In the genomic region with DNA sequence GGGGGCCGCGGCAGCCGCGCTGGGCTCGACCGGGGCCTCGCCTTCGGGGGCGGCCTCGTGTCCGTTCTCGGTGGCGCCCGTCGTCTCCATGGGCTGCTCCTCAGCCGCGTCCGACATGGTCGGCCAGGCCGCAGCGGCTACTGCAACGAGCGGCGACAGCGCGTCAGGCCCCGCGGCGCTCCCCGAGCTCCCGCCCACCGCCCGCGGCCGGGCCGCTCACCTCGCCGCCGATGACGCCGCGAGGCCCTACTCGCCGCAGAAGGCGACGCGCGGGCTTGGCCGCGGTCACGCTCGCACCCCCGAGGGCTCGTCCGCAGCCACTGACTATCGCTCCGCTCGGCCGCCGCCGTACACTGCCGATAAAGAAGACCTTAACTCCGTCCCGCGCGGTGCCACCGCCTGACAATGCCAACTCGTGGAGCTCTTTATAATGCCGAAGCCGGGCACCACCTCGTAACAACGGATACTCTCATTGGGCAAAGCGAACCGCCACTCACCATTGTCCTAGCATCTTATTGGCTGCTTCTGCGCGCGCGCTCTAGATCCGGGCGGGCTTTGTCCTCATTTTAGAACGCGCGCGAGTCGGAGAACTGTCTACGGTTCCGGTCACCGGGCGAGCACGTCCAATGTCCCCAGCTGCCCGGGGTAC, we compare ENCODE assay signal across 8 mouse cellular contexts. TPM values are rescaled to one million over a fixed set of nuclear protein-coding genes. Genes with fewer than 3 reads are reported as not detected.
DNase-seq lines count a peak whose midpoint lies in the region; ATAC-seq and TF ChIP-seq lines count a peak whose summit lies in the region.

Gene Hnrnpab, minus strand, starts transcription at position 401 of the 649 bp plus-strand sequence.

- peak; percentile 97 for DNase-seq in 3T3-L1 (ENCODE audit: low read depth, low spot score)
- peak; percentile 89 to 91 for DNase-seq in adrenal gland, postnatal 4 days (ENCODE audit: low spot score in 2 of 2)
- peak; percentile 99 for DNase-seq in embryonic facial prominence, embryonic 14.5 days (ENCODE audit: low spot score)
- peak; percentile 98 for DNase-seq in heart, adult 8-10 months (ENCODE audit: low spot score)
- DNase-seq in kidney, adult 9 months, result peak; percentile 99
- DNase-seq in limb, embryonic 14.5 days (ENCODE audit: low spot score), result peak; percentile 99
- peak; percentile 99 for DNase-seq in midbrain, postnatal 0 days (ENCODE audit: low spot score)
- DNase-seq in spleen, postnatal 14 days (ENCODE audit: low spot score in 2 of 2), result peak; percentile 90 to 94

- peak within 1 kb of the TSS; percentile 90 for H3K4me2 ChIP-seq in embryonic facial prominence, embryonic 14.5 days (ENCODE audit: low read depth, low read length)
- H3K4me2 ChIP-seq in limb, embryonic 14.5 days (replicated peaks; ENCODE audit: low read depth, low read length, severe bottlenecking), result peak within 1 kb of the TSS; percentile 86
- H3K4me2 ChIP-seq in midbrain, postnatal 0 days (ENCODE audit: low read depth, low read length, poor library complexity, severe bottlenecking), result peak within 1 kb of the TSS; percentile 77

- no peak for TF ChIP-seq CTCF in midbrain, postnatal 0 days (IDR thresholded peaks at IDR 0.05)

- under 1% methylated on average over 30 of the region's 91 CpGs for WGBS in embryonic facial prominence, embryonic 14.5 days
- WGBS in limb, embryonic 14.5 days, result 1% methylated on average over 74 of the region's 91 CpGs
- under 1% methylated on average over 56 of the region's 91 CpGs for WGBS in midbrain, postnatal 0 days

- no peaks in the 10 kb centered on the region for H3K9me3 ChIP-seq in embryonic facial prominence, embryonic 14.5 days (ENCODE audit: control insufficient read depth, low read length)
- H3K9me3 ChIP-seq in limb, embryonic 14.5 days (ENCODE audit: control insufficient read depth, low read length), result no peaks in the 10 kb centered on the region
- no peaks in the 10 kb centered on the region for H3K9me3 ChIP-seq in midbrain, postnatal 0 days (ENCODE audit: low read length)

- TF ChIP-seq POLR2A in limb, embryonic 14.5 days (IDR thresholded peaks at IDR 0.05; ENCODE audit: borderline replicate concordance, extremely low read depth, insufficient read depth, insufficient read length), result peak; percentile 100

- H3K27ac ChIP-seq in embryonic facial prominence, embryonic 14.5 days (replicated peaks; ENCODE audit: low read depth, low read length), result peak within 1 kb of the TSS; percentile 96
- H3K27ac ChIP-seq in limb, embryonic 14.5 days (replicated peaks; ENCODE audit: low read depth, low read length), result peak within 1 kb of the TSS; percentile 96
- peak within 1 kb of the TSS; percentile 94 for H3K27ac ChIP-seq in midbrain, postnatal 0 days (ENCODE audit: low read depth, low read length)

- H3K36me3 ChIP-seq in embryonic facial prominence, embryonic 14.5 days (ENCODE audit: control insufficient read depth, insufficient read depth, low read length), result peaks cover 41% of the 10 kb centered on the region
- H3K36me3 ChIP-seq in limb, embryonic 14.5 days (ENCODE audit: control insufficient read depth, insufficient read depth, low read length), result peaks cover 41% of the 10 kb centered on the region
- peaks cover 25% of the 10 kb centered on the region for H3K36me3 ChIP-seq in midbrain, postnatal 0 days (ENCODE audit: insufficient read depth, low read length)

- H3K4me1 ChIP-seq in embryonic facial prominence, embryonic 14.5 days (ENCODE audit: control insufficient read depth, insufficient read depth, low read length), result peaks cover 8% of the 10 kb centered on the region; the same call in 1 of the 2 replicates
- H3K4me1 ChIP-seq in limb, embryonic 14.5 days (ENCODE audit: control insufficient read depth, insufficient read depth, low read length), result peaks cover 19% of the 10 kb centered on the region
- 0 out of 2 replicates have a peak, but pooled peaks cover 4% of the 10 kb centered on the region for H3K4me1 ChIP-seq in midbrain, postnatal 0 days (ENCODE audit: insufficient read depth, low read length)

- H3K9ac ChIP-seq in embryonic facial prominence, embryonic 14.5 days (ENCODE audit: low read depth, low read length), result peak within 1 kb of the TSS; percentile 100
- H3K9ac ChIP-seq in limb, embryonic 14.5 days (ENCODE audit: low read depth, low read length, severe bottlenecking), result peak within 1 kb of the TSS; percentile 100
- H3K9ac ChIP-seq in midbrain, postnatal 0 days (replicated peaks; ENCODE audit: low read length, poor library complexity, severe bottlenecking), result peak within 1 kb of the TSS; percentile 98

- H3K27me3 ChIP-seq in embryonic facial prominence, embryonic 14.5 days (replicated peaks; ENCODE audit: control insufficient read depth, insufficient read depth, low read length), result no peaks in the 10 kb centered on the region
- no peaks in the 10 kb centered on the region for H3K27me3 ChIP-seq in limb, embryonic 14.5 days (ENCODE audit: control insufficient read depth, insufficient read depth, low read length)
- no peaks in the 10 kb centered on the region for H3K27me3 ChIP-seq in midbrain, postnatal 0 days (ENCODE audit: insufficient read depth, low read length)

- peak within 1 kb of the TSS; percentile 96 for H3K4me3 ChIP-seq in embryonic facial prominence, embryonic 14.5 days (ENCODE audit: low read depth, low read length)
- H3K4me3 ChIP-seq in limb, embryonic 14.5 days (replicated peaks; ENCODE audit: low read length), result peak within 1 kb of the TSS; percentile 94
- H3K4me3 ChIP-seq in midbrain, postnatal 0 days (ENCODE audit: low read depth, low read length), result peak within 1 kb of the TSS; percentile 96

- peak; percentile 96 for ATAC-seq in embryonic facial prominence, embryonic 14.5 days (ENCODE audit: low read depth)
- peak; percentile 92 for ATAC-seq in limb, embryonic 14.5 days (ENCODE audit: low FRiP score, low read depth)
- peak; percentile 95 for ATAC-seq in midbrain, postnatal 0 days (ENCODE audit: low FRiP score)

RNA-seq across cellular contexts. Expression of gene Hnrnpab, which starts in this region (rescaled TPM):
- total RNA-seq in adrenal gland, postnatal 4 days (2021), result 100 to 1,000 TPM; 350 to 387 TPM
- 433 and 475 TPM in 2 replicates for polyA plus RNA-seq in embryonic facial prominence, embryonic 14.5 days (2014; fragmentation: Nextera tagmentation; extraction: Ambion mirVana)
- 100 to 1,000 TPM; 119 to 149 (median 133) TPM for total RNA-seq in heart, adult 8-10 months (2022)
- 465 and 516 TPM in 2 replicates for polyA plus RNA-seq in limb, embryonic 14.5 days (2012; rRNA removed)
- 480 and 522 TPM in 2 replicates for polyA plus RNA-seq in limb, embryonic 14.5 days (2014; fragmentation: Nextera tagmentation; extraction: Ambion mirVana)
- total RNA-seq in midbrain, postnatal 0 days (2014; rRNA removed), result 239 and 245 TPM in 2 replicates
- 191 and 220 TPM in 2 replicates for polyA plus RNA-seq in midbrain, postnatal 0 days (2015; fragmentation: Nextera tagmentation; extraction: Ambion mirVana)

Comparison
In these comparisons a context has a peak if more than half of its experiments do, and no peak if none do; other contexts are left out.
1. Peak in every context shown above with its lines: DNase-seq, ATAC-seq, H3K4me3 ChIP-seq and H3K27ac ChIP-seq.